Mouse (Mus musculus): ENCODE data around the gene Ctsw. TPM values are rescaled to one million over a fixed set of nuclear protein-coding genes. Genes with fewer than 3 reads are reported as not detected.
A peak's percentile ranks its signal among the peaks of the same experiment; 100 is the strongest.
"Not testable (repeated sequence)": the region's sequence is repeated elsewhere in the genome, so short reads cannot be mapped to it uniquely, and the experiment has no call there.

Gene Ctsw
- under 1 TPM; 0.24 to 0.50 TPM for total RNA-seq (2021)

GRCm38 (mm10) chr19:5468374-5468773, at the start of gene Ctsw:
Ctsw (minus strand) TSS chr19:5468507.
- DNase-seq: no peak

DNA sequence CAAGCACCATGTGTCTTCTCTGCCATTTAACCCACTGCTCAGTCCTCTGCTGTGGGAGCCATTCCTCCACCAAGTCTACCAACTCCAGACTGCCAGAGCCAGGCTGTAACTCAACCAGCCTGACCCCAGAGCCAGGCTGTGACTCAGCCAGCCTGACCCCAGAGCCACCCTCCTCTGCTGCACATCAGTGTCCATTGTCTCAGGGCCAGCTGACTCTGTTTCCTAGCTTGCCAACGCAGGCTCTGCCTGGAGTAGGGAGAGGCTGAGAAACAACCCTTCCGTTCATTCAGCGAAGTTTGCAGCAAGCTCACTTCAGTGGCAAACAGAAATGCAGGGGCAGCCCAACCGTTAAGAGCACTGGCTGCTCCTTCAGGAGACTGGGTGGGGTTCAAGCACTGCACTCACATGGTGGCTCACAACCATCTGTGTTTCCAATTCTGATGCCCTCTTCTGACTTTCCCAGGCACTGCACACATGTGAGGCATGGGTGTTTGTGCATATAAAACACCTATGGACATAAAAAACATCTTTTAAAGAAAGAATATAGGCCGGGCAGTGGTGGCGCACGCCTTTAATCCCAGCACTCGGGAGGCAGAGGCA, 48.7 kb upstream of the Ctsw start:
- DNase-seq: no peak

- no peak for DNase-seq
These were observed 47.8 kb upstream of the Ctsw start for GRCm38 (mm10) chr19:5515840-5516777.

GRCm38 (mm10) chr19:5513005-5513349, 44.7 kb upstream of the Ctsw start:
- no peak for DNase-seq

- DNase-seq: no peak
These were observed 44.0 kb upstream of the Ctsw start for GRCm38 (mm10) chr19:5512091-5513004.

DNA sequence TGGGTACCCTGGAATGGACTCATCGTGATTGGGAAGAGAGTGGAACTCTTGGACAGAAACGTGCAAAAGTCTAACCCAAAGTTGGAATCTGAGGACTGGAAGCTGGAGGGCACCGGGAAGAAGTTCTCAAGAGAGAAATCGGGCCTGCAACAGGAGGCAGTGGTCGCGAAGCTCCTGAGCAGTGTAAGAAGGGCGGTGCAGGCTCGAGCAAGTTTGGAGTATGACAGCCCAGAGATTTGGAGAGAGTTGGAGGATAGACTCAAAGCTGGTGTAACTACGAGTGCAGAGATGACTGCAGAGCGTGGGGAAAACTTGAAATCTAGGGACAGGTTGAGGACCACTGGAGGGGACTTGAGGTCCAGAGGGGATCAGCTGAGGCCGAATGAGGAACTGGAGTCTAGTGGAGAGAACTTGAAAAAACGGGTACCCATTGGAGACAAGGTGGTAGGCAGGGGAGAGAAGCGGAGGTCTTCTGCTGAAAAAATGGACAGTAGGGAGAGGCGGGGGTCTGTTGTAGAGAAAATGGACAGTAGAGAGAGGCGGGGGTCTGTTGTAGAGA, 42.8 kb upstream of the Ctsw start:
- no peak for DNase-seq

- peak; percentile 97 for DNase-seq
These were observed 42.0 kb upstream of the Ctsw start, which contains the start of gene Snx32 for GRCm38 (mm10) chr19:5510031-5511026. Snx32 (minus strand) TSS chr19:5510538.

GRCm38 (mm10) chr19:5503687-5504086, 35.4 kb upstream of the Ctsw start, which contains the start of gene 1700020D05Rik:
1700020D05Rik (minus strand) TSS chr19:5503787.
- DNase-seq: no peak

- DNase-seq: no peak
These were observed 32.1 kb upstream of the Ctsw start for GRCm38 (mm10) chr19:5500330-5500875.

DNA sequence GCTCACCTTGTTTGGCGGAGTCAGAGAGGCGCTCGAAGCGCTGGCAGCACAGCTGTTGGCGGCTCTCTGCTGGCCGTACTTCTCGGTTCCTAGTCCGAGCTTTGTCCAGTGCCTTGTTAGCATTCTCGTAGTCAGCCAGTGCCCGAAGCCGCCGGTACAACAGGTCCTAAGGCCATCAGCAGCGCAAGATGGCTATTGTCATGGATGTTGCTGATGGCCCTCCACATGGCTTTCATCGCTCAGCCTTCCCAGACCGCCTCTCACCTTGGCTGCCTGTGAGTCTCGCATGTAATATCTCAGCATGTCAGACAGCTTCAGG, 27.7 kb upstream of the Ctsw start:
- no peak for DNase-seq

GRCm38 (mm10) chr19:5495353-5496051, 27.2 kb upstream of the Ctsw start:
- DNase-seq: no peak

- no peak for DNase-seq
These were observed 26.0 kb upstream of the Ctsw start for GRCm38 (mm10) chr19:5494314-5494713.

GRCm38 (mm10) chr19:5493301-5493721, 25.0 kb upstream of the Ctsw start:
- not testable (repeated sequence) for DNase-seq

DNA sequence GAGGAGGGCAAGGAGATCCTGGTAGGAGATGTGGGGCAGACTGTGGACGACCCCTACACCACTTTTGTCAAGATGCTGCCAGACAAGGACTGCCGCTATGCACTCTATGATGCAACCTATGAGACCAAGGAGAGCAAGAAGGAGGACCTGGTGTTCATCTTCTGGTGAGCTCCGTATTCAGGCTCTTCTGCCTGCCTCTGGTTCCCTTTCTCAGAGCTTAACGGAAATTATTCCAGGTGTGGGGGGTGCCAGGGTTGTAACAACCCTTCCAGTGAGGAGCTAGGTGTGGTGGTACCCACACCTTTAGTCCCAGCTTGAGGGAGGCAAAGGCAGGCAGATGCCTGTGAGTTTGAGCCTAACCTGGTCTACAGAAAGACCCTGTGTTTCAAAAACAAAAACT, 24.3 kb upstream of the Ctsw start:
- no peak for DNase-seq

GRCm38 (mm10) chr19:5490898-5491708, 22.8 kb upstream of the Ctsw start:
- peak; percentile 87 for DNase-seq

GRCm38 (mm10) chr19:5490313-5490897, 22.1 kb upstream of the Ctsw start, which contains the start of gene Cfl1:
Cfl1 (plus strand) TSS chr19:5490455.
- peak; percentile 95 for DNase-seq

DNA sequence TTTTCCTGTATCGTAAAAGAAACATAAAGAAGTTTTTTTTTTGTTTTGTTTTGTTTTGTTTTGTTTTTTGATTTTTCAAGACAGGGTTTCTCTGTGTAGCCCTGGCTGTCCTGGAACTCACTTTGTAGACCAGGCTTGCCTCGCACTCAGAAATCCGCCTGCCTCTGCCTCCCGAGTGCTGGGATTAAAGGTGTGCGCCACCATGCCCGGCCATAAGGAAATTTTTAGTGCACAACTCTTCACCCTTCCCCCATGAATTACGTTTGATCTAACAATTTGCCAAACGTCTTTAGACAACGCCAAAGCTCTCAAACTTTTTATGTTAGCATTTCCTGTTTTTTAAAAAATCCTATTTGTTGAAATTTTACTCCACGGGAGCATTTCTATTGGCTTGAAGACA, 21.4 kb upstream of the Ctsw start:
- not testable (repeated sequence) for DNase-seq

- peak; percentile 98 for DNase-seq
These were observed 20.7 kb upstream of the Ctsw start for GRCm38 (mm10) chr19:5488878-5489571.
